Mouse (Mus musculus) embryo, embryonic 10 days (tissue): Measurements from ENCODE around the gene Esp3.
"Not testable (repeated sequence)": the region's sequence is repeated elsewhere in the genome, so short reads cannot be mapped to it uniquely, and the experiment has no call there.

Source experiments
- DNase-seq: peaks from one replicate; pipeline ENCODE4 v3.0.0-alpha.2; 2015; ENCODE audit warnings: low spot score

Gene Esp3

GRCm38 (mm10) chr17:40631775-40632174 lies at the start of gene Esp3:
Gene Esp3, plus strand, starts transcription at chr17:40632075.
- not testable (repeated sequence) for DNase-seq

- DNase-seq: not testable (repeated sequence)
Measured at GRCm38 (mm10) chr17:40583906-40584305, 48.0 kb upstream of the Esp3 start.

GRCm38 (mm10) chr17:40591297-40591696 lies 40.6 kb upstream of the Esp3 start:
- no peak for DNase-seq

GRCm38 (mm10) chr17:40598294-40598693 lies 33.6 kb upstream of the Esp3 start, which contains the start of gene Esp4:
Gene Esp4, plus strand, starts transcription at chr17:40598594.
- DNase-seq: no peak

- DNase-seq: not testable (repeated sequence)
Measured at GRCm38 (mm10) chr17:40662118-40662679, 30.3 kb downstream of the Esp3 start.

- DNase-seq: not testable (repeated sequence)
Measured at GRCm38 (mm10) chr17:40663161-40663811, 31.4 kb downstream of the Esp3 start.
